Mouse (Mus musculus) ovary, adult 10 weeks (tissue): ENCODE results near the gene Gm3115. TPM values are rescaled to one million over a fixed set of nuclear protein-coding genes. Genes with fewer than 3 reads are reported as not detected.

Source experiments
- polyA plus RNA-seq: library from polyadenylated mRNA; stranded (reverse); fragments of 350-450 nt; fragmentation: Illumina TruSeq; extraction: RNeasy Lipid Tissue Mini Kit (QIAGEN cat#74804); gene quantifications from one replicate; pipeline ENCODE4 v1.2.3, GENCODE M21; 2014

Gm3115 gene
- not detected for polyA plus RNA-seq

GRCm38 (mm10) chr14:4083820-4084219 lies at the start of gene Gm3115:
Gm3115 (plus strand) TSS chr14:4084120.

GRCm38 (mm10) chr14:4110426-4110825 lies 26.5 kb downstream of the Gm3115 start, which contains the start of gene Gm8108:
Gm8108 (plus strand) TSS chr14:4110526.

Other genes with a start within 250 kb of the Gm3115 start
- not detected for gene Gm3033, start 237.9 kb upstream of the Gm3115 start, polyA plus RNA-seq
- not detected for gene Gm2916, start 199.9 kb upstream of the Gm3115 start, polyA plus RNA-seq
- gene Gm3029, start 152.4 kb upstream of the Gm3115 start, polyA plus RNA-seq = not detected
- not detected for gene Gm3095, start 120.6 kb upstream of the Gm3115 start, polyA plus RNA-seq
- gene Gm3099, start 85.7 kb upstream of the Gm3115 start, polyA plus RNA-seq = not detected
- gene Gm5796, start 60.2 kb upstream of the Gm3115 start, polyA plus RNA-seq = not detected
- not detected for gene Gm8108, start 26.4 kb downstream of the Gm3115 start, polyA plus RNA-seq
- not detected for gene Gm3127, start 80.9 kb downstream of the Gm3115 start, polyA plus RNA-seq
- gene Gm2974, start 98.5 kb downstream of the Gm3115 start, polyA plus RNA-seq = not detected
- gene Gm3138, start 165.5 kb downstream of the Gm3115 start, polyA plus RNA-seq = not detected
- gene Gm3149, start 233.2 kb downstream of the Gm3115 start, polyA plus RNA-seq = not detected